Mouse (Mus musculus): Measurements from ENCODE around the gene Htr3b.

Gene Htr3b

DNA sequence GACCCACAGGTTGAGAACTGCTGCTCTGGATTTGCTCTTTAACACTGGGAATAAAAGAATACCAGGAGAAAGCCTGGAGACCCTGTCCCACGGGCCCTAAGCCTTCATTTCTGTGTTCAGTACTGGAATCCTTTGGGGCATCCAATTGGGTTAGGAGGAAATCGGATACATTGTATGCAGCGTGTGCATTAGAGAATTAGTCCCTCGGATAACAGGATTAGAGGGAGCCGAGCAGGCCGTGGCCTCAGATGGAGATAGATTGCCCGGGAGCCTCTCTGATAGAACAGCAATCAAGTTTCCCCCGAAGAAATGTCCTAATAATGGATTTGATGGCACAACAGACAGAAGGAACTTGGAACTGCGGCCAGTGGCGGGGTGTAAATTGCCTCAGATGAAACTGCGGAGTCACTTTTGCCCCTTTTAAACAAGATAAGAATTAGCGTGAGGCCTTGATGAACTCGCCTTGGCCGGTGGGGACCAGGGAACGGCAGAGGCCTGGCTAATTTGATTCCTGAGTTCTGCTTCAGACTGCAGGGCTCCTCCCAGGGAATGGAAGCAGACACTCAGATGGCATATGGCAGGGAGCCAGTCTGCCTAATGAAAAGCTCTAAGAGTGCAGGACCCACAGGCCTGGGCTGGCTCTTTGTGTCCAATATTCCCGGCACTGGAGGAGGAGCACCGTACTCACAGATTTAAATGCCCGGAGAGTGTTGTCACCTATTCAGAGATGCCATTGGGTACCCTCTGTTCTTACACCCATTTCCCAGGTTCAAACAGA lies 48.6 kb downstream of the Htr3b start:
- DNase-seq: no peak

DNA sequence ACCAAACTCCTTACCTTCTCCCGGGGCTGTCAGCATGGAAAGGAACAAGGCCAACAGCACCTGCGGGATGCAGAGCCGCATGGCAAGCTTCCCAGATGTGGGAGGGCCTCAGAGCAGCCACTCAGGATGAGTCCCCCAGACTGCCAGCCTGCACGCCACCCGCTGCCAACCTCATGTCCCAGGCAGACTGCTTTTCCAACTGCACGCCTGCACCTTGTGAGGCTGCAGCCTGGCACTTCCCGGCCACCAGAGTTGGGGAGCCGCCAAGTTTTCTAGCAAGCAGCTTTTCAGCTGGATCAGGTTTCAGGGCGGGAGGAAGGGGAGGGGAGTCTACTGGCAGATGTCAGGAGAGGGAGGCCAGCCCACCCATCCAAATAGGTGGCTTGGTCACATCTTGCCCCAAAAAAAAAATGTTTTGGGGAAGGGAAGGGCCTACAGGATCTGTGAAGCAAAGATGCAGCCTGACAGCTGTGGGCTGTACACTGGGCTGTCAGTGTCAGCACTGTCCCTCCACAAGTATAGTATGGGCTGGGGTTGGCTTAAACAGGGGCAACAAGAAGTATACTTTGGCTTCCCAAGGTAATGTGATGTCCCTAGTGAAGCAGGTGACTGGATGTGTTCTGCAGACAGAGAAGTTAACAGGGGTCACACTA lies 53.8 kb downstream of the Htr3b start, which contains the start of gene Htr3a:
TSS of gene Htr3a (minus strand) at position 215 of the 653 bp plus-strand sequence.
- DNase-seq: peak; percentile 18

GRCm38 (mm10) chr9:48904421-48904820 lies 60.4 kb downstream of the Htr3b start:
- no peak for DNase-seq

DNA sequence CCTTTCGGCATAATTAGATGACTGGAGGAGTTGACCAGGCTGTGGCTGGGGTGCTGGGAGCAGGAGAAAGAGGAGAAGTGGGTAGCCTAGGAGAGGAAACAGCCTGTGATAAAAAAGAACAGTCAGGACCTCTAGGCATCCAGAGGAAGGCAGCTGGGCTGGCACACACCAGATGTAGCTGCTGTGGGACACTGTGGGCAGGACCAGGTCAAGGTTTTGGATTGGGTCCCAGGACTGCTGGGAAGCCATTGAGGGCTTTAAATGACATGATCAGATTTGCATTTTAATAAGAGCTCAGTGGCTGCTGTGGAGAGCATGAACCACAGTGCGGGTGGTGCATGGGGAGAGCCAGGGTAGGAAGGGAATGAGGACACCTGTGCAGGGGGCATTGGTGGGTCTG lies 61.0 kb downstream of the Htr3b start:
- no peak for DNase-seq

DNA sequence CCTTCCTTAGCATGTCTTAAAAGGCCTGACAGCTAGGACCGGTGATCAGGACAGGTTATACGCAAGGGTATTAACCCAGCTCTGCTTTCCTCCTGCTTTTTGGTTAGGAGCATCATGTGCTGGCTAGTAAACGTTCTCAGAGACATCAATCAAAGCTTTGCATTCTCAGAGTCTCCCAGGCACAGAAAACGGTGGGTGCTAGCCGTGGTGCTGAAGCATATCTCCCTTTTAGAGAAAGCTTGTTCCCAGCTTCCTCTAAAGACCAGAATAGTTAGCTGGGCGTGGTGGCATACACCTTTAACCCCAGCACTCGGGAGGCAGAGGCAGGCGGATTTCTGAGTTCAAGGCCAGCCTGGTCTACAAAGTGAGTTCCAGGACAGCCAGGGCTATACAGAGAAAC lies 66.2 kb downstream of the Htr3b start:
- DNase-seq: peak; percentile 20

DNA sequence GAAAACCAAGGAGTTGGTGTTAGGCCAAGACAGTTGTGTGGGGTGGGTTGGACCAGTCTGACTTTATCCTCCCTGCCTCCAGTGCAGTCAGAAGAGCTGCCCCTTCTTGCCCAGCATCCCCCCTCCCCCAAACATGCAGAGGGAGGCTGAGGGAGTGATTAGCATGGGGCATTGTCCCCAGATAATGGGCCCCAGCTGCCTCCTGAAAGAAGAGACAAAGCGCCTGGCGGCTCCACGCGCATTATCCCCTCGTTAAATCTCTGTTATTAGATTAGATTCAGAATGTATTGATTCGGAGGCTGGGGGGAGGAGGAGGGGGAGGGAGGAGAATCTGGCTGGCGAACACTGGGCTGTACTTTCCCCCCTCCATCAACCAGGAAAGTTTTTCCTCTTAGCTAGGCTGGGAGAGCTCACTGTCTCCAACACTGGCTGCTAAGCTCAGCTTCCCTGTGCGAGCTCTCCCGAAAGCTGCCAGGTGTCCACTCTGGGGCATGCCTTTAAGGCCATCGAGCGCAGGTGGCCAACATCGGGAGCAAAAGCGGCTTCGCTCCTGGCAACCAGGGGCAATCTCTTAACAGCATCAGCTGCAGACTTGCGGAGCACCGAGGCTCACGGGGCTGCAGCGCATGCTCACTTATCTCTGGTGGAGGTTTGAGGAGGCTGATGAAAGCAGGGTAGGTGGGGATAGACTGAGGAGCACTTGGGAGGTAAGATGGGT lies 68.8 kb downstream of the Htr3b start:
- no peak for DNase-seq

GRCm38 (mm10) chr9:48894755-48895154 lies 70.0 kb downstream of the Htr3b start:
- no peak for DNase-seq

GRCm38 (mm10) chr9:48893986-48894385 lies 70.8 kb downstream of the Htr3b start:
- DNase-seq: peak; percentile 86

GRCm38 (mm10) chr9:48889093-48889492 lies 75.7 kb downstream of the Htr3b start:
- no peak for DNase-seq
